Mouse (Mus musculus): ENCODE measurements at regions not wholly inside any gene's neighbourhood (a gene's known extent, or its start where the extent isn't known, plus 50 kb on each side); places are given as distances from the start of the nearest gene placed in this dataset.

DNA sequence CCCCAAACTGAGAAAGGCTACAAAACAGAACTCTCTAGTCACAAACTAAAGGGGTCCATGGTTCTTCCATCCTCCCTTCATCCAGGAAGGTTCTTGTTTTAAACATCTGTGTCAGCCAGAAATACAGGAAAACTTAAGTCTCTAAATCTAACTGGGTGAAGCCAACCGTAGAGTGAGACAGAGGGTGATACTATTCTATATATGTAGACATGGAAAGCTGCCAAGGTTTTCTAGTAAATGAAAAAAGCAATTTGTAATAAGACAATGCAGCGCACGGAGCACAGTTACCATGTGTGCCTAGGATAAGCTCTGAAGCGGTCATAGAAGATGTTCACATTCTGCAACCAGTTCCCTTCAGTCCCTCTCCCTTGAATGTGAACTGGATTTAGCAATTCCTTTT, 55.4 kb downstream of the Ppp1r3c start:
- DNase-seq (ENCODE audit: low read depth, low spot score), result no peak

DNA sequence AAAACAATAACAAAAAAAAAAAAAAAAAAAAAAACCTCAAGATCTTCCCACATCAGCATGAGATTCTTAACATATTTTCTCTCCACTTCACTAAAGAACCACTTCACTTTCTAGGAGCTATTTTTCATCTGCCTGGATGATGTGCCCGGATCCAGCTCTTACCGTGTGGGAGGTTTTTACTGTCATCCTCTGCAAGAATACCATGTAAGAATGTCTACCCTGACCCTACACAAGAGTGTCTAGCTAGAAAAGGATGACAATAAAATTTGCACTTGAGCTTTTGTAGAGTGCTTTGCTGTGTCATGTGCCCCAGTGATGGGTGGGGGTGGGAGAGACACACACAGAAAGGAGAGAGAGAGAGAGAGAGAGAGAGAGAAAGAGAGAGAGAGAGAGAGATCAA, 56.1 kb downstream of the Ppp1r3c start:
- no peak for DNase-seq (ENCODE audit: low read depth, low spot score)

DNA sequence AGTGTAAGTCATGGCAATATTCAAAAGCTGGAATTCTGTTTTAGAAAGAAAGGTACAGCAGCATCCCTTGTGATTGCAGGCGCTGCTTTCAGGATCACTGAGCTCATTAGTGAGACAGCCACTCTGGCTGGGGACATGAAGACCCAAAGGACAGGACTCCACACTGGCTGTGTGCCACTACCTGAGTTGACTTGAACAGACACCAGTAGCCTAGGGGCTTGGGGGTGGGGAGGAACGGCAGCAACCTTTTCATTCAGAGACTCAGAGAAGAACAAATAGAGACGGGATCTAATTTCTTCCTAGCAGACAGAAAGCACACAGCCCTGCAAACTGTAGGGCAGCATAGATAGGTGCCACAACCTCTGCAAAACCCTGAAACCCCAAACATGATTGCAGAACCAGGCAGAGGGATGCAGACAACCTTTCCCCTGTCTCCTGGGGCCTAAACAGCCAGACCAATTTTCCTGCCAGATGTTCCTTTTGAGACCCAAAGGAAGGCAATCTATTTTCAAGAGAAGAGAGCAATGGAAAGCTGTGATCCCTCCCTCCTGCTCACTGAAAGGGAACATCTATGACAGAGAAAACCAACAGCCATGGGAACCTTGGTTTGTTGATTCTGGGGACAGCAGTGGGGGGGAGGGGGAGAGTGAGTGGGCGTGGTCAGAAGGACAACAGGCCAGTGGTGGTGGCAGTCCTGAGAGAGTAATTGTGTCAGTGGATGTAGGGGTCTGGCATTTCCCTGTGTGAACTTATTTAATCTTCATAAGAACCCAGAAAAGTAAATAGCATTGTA, 57.2 kb downstream of the Ppp1r3c start:
- DNase-seq (ENCODE audit: low read depth, low spot score), result peak; percentile 65

DNA sequence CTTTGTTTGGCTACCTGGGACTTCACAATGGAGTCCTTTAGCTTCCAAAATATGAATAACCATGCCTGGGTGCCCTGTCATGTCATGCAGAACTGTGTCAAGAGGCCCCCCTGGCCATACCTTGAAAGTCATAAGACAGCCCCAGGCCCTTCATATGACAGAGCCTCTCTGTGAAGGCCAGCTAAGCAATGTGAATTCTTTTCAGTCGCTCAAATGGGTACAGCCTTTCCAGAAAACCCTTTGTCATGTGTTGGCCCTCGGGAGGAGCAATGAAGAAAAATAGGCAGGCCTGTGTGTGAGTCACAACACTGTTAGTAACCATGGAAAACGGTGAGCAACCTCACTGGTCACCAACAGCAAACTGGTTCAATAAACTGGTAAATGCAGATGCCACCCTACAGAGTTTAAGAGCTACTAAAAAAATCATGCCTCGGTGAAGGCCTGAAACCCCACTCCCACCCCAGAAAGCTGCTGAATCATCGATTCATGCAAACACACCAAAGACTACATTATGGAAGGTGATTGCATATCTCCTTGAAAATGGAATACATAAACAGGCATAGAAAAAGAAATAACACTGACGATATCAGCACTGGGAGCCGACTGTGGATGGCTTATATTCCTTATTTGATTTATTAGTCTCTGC, 57.9 kb downstream of the Ppp1r3c start:
- no peak for DNase-seq (ENCODE audit: low read depth, low spot score)

DNA sequence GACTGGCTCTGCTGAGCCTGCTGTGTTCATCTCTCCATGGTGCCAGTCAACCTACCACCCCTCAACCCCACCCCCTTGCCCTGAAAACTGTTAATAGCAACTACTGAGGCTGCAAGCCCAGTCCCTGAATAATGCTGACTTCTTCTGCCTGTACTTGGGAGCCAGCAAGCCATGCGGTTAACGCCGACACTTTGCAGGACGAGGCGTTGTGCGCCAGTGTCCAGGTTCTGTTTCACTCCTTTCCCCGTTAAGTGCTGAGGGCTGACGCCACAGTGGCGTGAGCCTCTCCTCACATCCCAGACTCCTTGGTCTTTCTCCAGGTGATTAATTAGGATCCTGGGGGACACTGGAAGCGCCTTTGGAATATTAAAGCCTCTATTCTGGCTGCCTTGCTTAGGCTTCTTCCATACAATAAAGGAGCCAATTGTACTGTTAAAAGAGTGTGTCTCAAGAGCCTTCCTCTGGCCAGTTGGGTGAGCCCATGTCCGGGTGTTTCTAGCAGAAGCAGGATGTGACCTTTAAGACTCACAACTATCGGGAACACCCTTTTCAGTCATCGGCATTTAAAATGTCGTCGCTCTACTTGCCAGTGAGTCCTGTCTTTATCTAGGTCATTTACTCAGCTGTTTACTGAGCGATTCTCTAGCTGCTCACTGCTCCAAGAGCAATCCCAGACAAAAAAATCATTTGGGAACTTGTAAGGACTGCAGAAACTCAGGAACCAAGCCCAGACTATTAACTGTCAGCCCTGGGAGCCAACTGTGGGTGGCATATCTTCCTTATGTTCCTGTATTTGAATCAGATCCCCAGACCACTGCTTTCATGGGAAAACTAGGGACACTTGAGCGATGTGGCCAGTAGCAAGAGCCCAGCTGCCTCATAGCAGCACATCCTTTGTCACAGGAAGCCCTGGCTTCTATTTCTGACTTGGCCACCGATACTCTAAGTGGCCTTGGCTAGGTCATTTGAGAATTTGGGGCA, 59.1 kb downstream of the Ppp1r3c start:
- peak; percentile 71 for DNase-seq (ENCODE audit: low read depth, low spot score)

DNA sequence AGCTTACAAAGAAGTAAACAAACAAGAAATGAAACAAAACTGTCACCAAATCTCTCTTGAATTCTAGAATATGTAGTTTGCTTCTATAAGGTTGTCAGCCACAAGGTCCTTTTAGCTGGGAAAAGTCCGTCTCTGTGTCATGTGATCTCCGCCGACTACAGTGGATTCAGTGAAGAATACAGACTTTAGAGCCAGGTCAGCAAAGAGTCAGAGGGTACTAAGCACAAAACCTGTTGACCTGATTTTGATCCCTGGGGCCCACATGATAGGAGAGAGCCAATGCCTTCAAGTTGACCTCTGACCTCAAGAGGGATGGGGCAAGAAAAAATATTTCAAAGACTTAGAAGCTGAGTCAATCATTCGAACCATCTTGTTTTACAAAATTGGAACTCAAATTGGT, 61.5 kb downstream of the Ppp1r3c start:
- DNase-seq (ENCODE audit: low read depth, low spot score), result no peak

DNA sequence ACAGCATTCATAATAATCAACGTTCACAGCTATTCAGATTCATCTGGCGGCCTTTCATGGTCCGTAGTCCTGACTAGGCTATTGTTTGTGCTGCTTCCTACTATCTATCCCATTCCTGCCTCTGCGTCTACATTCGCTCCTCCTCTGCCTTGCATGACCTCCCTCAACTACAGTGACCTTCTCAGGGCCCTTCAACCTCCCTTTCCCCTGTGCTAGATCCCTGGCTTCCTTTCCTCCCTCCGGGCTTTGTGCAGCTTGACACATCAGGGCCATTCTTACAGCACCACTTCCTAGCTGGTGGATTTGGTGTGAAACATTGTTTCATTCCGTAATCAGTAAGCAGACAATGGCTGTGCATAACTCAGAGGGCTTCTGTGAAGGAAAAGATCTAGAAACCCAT, 65.6 kb downstream of the Ppp1r3c start:
- DNase-seq (ENCODE audit: low read depth, low spot score), result no peak

All from skeletal muscle tissue, adult 2 months (tissue).